ENCODE assay signal across 9 mouse cellular contexts in the genomic region with DNA sequence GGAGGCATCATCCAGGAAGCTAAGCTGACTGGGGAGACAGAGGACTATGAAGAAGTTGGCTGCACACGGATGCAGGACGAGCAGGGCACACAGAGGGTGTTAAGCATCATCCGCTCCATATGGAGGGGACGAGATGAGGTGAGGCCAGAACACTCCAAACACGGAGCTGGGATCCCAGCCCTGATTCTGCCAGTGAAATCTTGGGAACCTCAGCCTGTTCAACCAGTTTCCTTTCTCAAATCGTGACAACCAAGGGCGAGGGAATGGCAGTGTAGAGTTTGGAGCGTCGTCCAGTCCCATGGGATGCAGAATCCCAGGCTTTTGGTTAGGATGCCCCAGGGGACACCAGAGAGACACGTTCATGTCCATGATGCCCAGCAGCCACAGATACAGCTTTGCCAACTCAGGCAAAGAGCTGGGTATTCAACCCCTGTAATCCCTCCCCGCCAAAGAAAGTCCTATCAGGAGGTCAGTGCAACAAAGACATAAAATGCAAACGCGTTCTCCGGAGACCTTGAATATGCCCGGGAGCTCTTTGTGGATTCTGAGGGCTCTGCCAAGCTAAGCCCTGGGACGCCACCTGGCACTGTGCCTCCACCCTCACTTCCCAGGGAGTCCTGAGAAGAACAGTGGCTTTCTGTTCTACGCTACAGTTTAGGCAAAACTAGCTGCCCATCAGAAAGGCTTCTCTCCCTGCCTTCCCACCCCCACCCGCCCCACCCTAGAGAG.
DNase-seq lines count a peak whose midpoint lies in the region; ATAC-seq and TF ChIP-seq lines count a peak whose summit lies in the region.
"Had no signal": no experiment of that assay in that cellular context is flagged by ENCODE, and none has a peak within 500 bp of the region (broad histone marks: within the 10 kb centered on the region; RNA-seq: fewer than 3 reads in every experiment).

No protein-coding gene starts in this region.

- no peaks in the 10 kb centered on the region for H3K27me3 ChIP-seq in kidney, embryonic 15.5 days
- H3K27me3 ChIP-seq in hindbrain, embryonic 13.5 days: no peaks in the 10 kb centered on the region
- H3K27me3 ChIP-seq in midbrain, postnatal 0 days (ENCODE audit: insufficient read depth, low read length): no peaks in the 10 kb centered on the region
- H3K27me3 ChIP-seq: liver, embryonic 13.5 days had no signal

- H3K4me3 ChIP-seq in kidney, embryonic 15.5 days (replicated peaks): no peak overlapping the region
- peak overlapping the region; percentile 47; the same call in 1 of the 2 replicates for H3K4me3 ChIP-seq in cortical plate, adult 2 months (ENCODE audit: insufficient read depth, low read length)
- peak overlapping the region; percentile 21; the same call in 1 of the 2 replicates for H3K4me3 ChIP-seq in hindbrain, embryonic 13.5 days
- no peak overlapping the region for H3K4me3 ChIP-seq in midbrain, postnatal 0 days (ENCODE audit: low read depth, low read length)
- H3K4me3 ChIP-seq: liver, embryonic 13.5 days had no signal

- TF ChIP-seq POLR2A in cortical plate, adult 2 months (IDR thresholded peaks at IDR 0.05; ENCODE audit: extremely low read depth, insufficient read depth, low read length): no peak

- no peak for TF ChIP-seq CTCF in cortical plate, adult 2 months (IDR thresholded peaks at IDR 0.05; ENCODE audit: extremely low read depth, insufficient read depth, low read length)
- no peak for TF ChIP-seq CTCF in midbrain, postnatal 0 days (IDR thresholded peaks at IDR 0.05)

- H3K27ac ChIP-seq in kidney, embryonic 15.5 days: no peak overlapping the region
- H3K27ac ChIP-seq in cortical plate, adult 2 months (ENCODE audit: insufficient read depth, low read length): peak overlapping the region; percentile 80
- H3K27ac ChIP-seq in hindbrain, embryonic 13.5 days: peak overlapping the region; percentile 88
- H3K27ac ChIP-seq in midbrain, postnatal 0 days (ENCODE audit: low read depth, low read length): peak overlapping the region; percentile 34
- H3K27ac ChIP-seq: liver, embryonic 13.5 days had no signal

- no peak overlapping the region for H3K4me2 ChIP-seq in kidney, embryonic 15.5 days
- peak overlapping the region; percentile 36; the same call in 1 of the 2 replicates for H3K4me2 ChIP-seq in hindbrain, embryonic 13.5 days
- no peak overlapping the region for H3K4me2 ChIP-seq in midbrain, postnatal 0 days (ENCODE audit: low read depth, low read length, poor library complexity, severe bottlenecking)
- H3K4me2 ChIP-seq: liver, embryonic 13.5 days had no signal

- DNase-seq in kidney, adult 18-20 months: peak; percentile 77
- DNase-seq in adrenal gland, adult 2 months: peak; percentile 86
- DNase-seq in midbrain, postnatal 0 days (ENCODE audit: low spot score): peak; percentile 86
- no peak for DNase-seq in spleen, postnatal 14 days (ENCODE audit: low spot score in 2 of 2)
- no peak for DNase-seq in thymus, postnatal 4 days
- DNase-seq: liver, embryonic 13.5 days had no signal

- WGBS in kidney, embryonic 15.5 days: 62% methylated on average over 18 of the region's 18 CpGs
- 45% methylated on average over 18 of the region's 18 CpGs for WGBS in hindbrain, embryonic 13.5 days
- 40% methylated on average over 18 of the region's 18 CpGs for WGBS in midbrain, postnatal 0 days

- peaks cover 30% of the 10 kb centered on the region for H3K4me1 ChIP-seq in kidney, embryonic 15.5 days
- peaks cover 13% of the 10 kb centered on the region for H3K4me1 ChIP-seq in cortical plate, adult 2 months (ENCODE audit: control insufficient read depth, insufficient read depth, low read length)
- peaks cover 62% of the 10 kb centered on the region for H3K4me1 ChIP-seq in hindbrain, embryonic 13.5 days (replicated peaks)
- peaks cover 3% of the 10 kb centered on the region; the same call in 1 of the 2 replicates for H3K4me1 ChIP-seq in midbrain, postnatal 0 days (ENCODE audit: insufficient read depth, low read length)

- peaks cover 27% of the 10 kb centered on the region for H3K36me3 ChIP-seq in kidney, embryonic 15.5 days
- peaks cover 15% of the 10 kb centered on the region for H3K36me3 ChIP-seq in hindbrain, embryonic 13.5 days
- peaks cover 7% of the 10 kb centered on the region; the same call in 1 of the 2 replicates for H3K36me3 ChIP-seq in midbrain, postnatal 0 days (ENCODE audit: insufficient read depth, low read length)
- H3K36me3 ChIP-seq: liver, embryonic 13.5 days had no signal

- H3K9ac ChIP-seq in kidney, embryonic 15.5 days: no peak overlapping the region
- H3K9ac ChIP-seq in hindbrain, embryonic 13.5 days: peak overlapping the region; percentile 3; the same call in 1 of the 2 replicates
- H3K9ac ChIP-seq in midbrain, postnatal 0 days (replicated peaks; ENCODE audit: low read length, poor library complexity, severe bottlenecking): no peak overlapping the region
- H3K9ac ChIP-seq: liver, embryonic 13.5 days had no signal

- no peak for ATAC-seq in kidney, embryonic 15.5 days (replicated peaks; ENCODE audit: low FRiP score)
- peak; percentile 64 for ATAC-seq in hindbrain, embryonic 13.5 days (ENCODE audit: low FRiP score)
- peak; percentile 79 for ATAC-seq in midbrain, postnatal 0 days (ENCODE audit: low FRiP score)

- H3K9me3 ChIP-seq in kidney, embryonic 15.5 days (replicated peaks): no peaks in the 10 kb centered on the region
- no peaks in the 10 kb centered on the region for H3K9me3 ChIP-seq in hindbrain, embryonic 13.5 days
- no peaks in the 10 kb centered on the region for H3K9me3 ChIP-seq in midbrain, postnatal 0 days (ENCODE audit: low read length)
- H3K9me3 ChIP-seq: liver, embryonic 13.5 days had no signal

Comparison
In these comparisons a context has a peak if more than half of its experiments do, and no peak if none do; other contexts are left out.
1. DNase-seq: peak in kidney, adult 18-20 months (single experiment), adrenal gland, adult 2 months (single experiment) and midbrain, postnatal 0 days (single experiment); none in spleen, postnatal 14 days (0 of 2) and thymus, postnatal 4 days (single experiment).
2. H3K4me3 ChIP-seq: peak in cortical plate, adult 2 months (single experiment) and hindbrain, embryonic 13.5 days (single experiment); none in kidney, embryonic 15.5 days (single experiment) and midbrain, postnatal 0 days (single experiment).